Mouse (Mus musculus) embryonic stem cell, embryonic (primary cell): ENCODE measurements around the gene Syngr3.

Experiments
- CTCF ChIA-PET, 4 experiments: fragments of 300-600 bp in 2 of 4; fragments of 350-600 bp in 2 of 4; sonication (Branson Sonifier 250); formaldehyde crosslinking; loops; one replicate each; lab custom pipeline; 2022; ENCODE audit warnings: inconsistent platforms in 2 of 4; lab: Charles Lee
- POLR2A ChIA-PET, 4 experiments: fragments of 300-600 bp in 2 of 4; fragments of 350-600 bp in 2 of 4; sonication (Branson Sonifier 250); formaldehyde crosslinking; loops; one replicate each; lab custom pipeline; 2022; ENCODE audit warnings: antibody characterized with exemption in 4 of 4, inconsistent platforms in 1 of 4; lab: Charles Lee

Syngr3 gene

GRCm38 (mm10) chr17:24638214-24638613 is 51.5 kb downstream of the Syngr3 start:
- ChIA-PET POLR2A (interaction anchor here in 2 of 4 experiments (0.9 to 2.6 kb wide), 9 partner anchors 9 to 183 kb away, joined by 3 to 14 read pairs (median 5); partner anchors contain the start of genes Traf7 (in 1 of the 2) and Zfp598 (in 1 of the 2)), CTCF (interaction anchor here in 2 of 4 experiments (1.0 to 1.8 kb wide), 2 partner anchors 9 kb away, joined by 4 to 8 read pairs; no protein-coding TSS in a partner anchor)

GRCm38 (mm10) chr17:24636781-24637481 is 52.8 kb downstream of the Syngr3 start:
- ChIA-PET POLR2A (interaction anchor here (0.7 to 3.9 kb wide), 55 partner anchors 8 to 468 kb away, joined by 3 to 26 read pairs (median 4); partner anchors contain the start of genes Pkd1 (in 3 of the 4), Traf7 (in 3 of the 4), Zfp598 (in 3 of the 4) and Slc9a3r2 (in 2 of the 4)), CTCF (interaction anchor here in 3 of 4 experiments (0.6 to 1.8 kb wide), 17 partner anchors 8 to 182 kb away, joined by 3 to 8 read pairs (median 4); partner anchors contain the start of genes Mlst8 (in 1 of the 3) and Pkd1 (in 1 of the 3))

DNA sequence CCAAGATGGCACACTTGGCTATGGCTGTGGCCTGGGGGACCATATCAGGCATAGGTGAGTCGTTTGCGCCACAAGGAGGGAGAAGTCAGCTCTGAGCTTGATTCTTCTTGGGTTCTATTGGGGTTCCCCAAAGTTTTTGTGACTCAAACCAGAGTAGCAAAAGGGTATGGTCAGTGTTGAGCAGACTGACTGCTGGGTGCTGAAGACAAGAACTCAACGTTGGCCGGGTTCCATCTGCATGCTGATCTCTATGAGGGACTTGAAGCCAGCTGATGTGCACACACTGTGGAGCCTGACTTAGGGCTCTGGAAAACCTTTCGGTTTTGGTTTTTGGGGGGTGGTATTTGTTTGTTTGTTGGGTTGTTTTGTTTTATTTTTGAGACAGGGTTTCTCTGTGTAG is 54.1 kb downstream of the Syngr3 start:
- POLR2A ChIA-PET: interaction anchor here in 3 of 4 experiments (0.7 to 3.9 kb wide), 16 partner anchors 9 to 130 kb away, joined by 3 to 26 read pairs (median 5); partner anchors contain the start of genes Pkd1 (in 3 of the 3), Zfp598 (in 2 of the 3) and Slc9a3r2 (in 1 of the 3)
- CTCF ChIA-PET: interaction anchor here in 2 of 4 experiments (1.2 to 1.6 kb wide), 2 partner anchors 15 to 86 kb away, joined by 3 to 7 read pairs; partner anchors contain the start of gene Pkd1 (in 1 of the 2)
